Mouse (Mus musculus): ENCODE measurements around the gene Ggps1.

DNA sequence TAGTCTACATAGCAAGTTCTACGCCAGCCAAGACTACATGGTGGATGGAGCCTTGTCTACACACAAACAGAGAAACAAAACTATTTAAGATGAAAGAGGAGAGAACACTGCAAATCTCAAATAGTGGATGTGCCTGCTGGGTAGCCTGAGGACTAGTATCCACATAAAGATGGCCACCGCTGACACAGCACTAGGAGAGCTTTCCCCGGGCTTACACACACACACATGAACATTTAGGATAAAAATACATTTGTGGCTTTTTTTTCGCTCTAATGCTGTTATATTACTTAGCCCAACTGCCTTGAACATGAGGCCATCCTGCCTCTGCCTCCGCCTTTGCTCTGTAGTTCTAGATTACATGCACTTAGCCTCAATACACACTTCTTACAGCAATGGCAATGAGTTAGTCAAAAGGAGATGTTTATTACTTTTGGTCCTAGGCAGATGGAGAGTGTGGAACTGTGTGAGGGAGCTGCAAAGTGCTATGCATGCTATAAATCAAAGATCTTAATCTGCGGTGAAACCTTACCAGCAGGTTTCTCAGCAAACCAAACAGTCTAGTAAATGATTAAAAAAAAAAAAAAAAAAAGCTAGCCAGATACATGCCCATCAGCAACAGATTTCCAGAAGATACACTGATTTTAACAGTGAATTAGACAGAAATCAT is 37.0 kb downstream of the Ggps1 start:
- TF ChIP-seq CTCF (IDR thresholded peaks at IDR 0.05): no peak
- TF ChIP-seq EP300 (IDR thresholded peaks at IDR 0.05): no peak
